Mouse (Mus musculus) testis, adult 2 months (tissue): ENCODE data around the gene Pradc1.

Experiments used
- CTCF ChIP-seq: fragments of 200-500 bp; IDR thresholded peaks from 2 replicates; pipeline ENCODE4 v1.5.1; 2012; ENCODE audit warnings: low read depth, mild to moderate bottlenecking, inconsistent platforms, low read length, moderate library complexity; ENCODE audit not compliant: control insufficient read depth, insufficient read depth, insufficient replicate concordance
- POLR2A ChIP-seq: fragments of 200-500 bp; IDR thresholded peaks from 2 replicates; pipeline ENCODE4 v1.6.1; 2012; ENCODE audit warnings: low read depth, mild to moderate bottlenecking, inconsistent platforms, low read length, moderate library complexity; ENCODE audit not compliant: control insufficient read depth

DNA sequence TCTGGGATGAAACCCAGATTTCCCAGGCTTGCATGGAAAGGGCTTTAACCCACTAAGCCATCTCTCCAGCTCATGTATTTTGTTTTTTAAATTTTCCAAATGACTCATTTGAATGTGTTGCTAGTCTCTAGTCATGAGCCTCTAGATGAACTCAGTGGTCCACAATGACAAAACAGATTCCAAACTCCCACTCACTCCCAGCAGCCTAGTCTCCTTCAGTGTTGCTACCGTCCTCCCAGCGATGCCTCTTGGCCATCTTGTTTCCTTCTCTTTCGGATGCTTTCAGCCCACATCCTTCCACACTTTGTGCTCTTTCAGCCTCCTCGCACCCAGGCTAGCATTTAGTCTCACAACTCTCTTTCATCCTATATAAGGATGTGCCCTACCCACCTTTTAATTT, 38.5 kb upstream of the Pradc1 start:
- TF ChIP-seq CTCF (no peak), POLR2A (no peak)
